Mouse (Mus musculus) urinary bladder, postnatal 25 days (tissue): Measurements from ENCODE around the gene Sh3bp4.

Experiments used
- DNase-seq: peaks from one replicate; pipeline ENCODE4 v3.0.0; 2022; ENCODE audit warnings: low spot score

Gene Sh3bp4

DNA sequence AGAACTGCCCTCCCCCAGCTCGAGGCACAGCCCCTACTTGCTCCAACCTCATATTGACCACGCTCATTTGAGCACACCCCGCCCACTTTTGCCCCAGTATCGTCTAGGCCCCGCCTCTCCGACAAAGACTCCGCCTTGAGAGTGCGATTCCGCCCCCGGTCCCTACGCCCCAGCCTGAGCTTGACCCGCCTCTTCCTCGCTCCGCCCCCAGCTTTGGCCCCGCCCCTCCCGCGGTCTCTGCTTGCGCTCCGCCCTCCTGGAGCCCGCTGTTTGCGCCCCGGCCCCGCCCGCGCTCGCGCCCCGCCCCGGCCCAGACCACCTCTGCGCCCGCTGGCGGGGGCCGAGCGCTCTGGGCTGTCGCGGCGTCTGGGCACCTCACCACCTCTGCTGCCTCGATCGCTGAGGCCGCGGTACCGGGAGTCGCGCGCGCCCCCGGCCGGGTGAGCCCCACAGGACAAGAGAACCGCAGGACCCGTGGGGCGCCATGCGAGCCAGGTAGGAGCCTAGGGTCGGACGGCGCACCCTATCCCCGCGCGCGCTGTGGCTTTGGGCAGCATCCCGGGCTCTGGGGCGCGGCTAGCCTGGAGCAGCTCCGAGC, at the start of gene Sh3bp4:
Gene Sh3bp4 (plus strand): TSS at position 313 of the 598 bp plus-strand sequence.
- DNase-seq: peak; percentile 99

DNA sequence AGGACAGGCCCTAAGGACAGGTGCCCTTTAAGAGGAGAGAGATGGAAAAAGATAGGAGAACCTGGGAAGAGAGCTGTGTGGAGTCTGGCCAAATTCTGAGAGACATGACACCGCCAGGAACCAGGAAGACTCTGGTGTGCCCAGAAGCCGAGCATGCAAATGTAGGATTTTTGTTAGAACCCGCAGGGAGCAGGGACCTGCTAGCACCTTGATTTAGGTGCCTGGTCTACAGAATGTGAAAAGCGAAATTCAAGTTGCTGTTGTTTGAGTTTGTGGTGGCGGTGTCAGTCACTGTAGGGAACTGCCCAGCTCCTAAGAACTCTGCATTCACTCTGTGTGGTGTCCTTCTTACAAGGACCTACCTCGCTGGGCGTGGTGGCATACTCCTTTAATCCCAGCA, 47.2 kb upstream of the Sh3bp4 start:
- no peak for DNase-seq

DNA sequence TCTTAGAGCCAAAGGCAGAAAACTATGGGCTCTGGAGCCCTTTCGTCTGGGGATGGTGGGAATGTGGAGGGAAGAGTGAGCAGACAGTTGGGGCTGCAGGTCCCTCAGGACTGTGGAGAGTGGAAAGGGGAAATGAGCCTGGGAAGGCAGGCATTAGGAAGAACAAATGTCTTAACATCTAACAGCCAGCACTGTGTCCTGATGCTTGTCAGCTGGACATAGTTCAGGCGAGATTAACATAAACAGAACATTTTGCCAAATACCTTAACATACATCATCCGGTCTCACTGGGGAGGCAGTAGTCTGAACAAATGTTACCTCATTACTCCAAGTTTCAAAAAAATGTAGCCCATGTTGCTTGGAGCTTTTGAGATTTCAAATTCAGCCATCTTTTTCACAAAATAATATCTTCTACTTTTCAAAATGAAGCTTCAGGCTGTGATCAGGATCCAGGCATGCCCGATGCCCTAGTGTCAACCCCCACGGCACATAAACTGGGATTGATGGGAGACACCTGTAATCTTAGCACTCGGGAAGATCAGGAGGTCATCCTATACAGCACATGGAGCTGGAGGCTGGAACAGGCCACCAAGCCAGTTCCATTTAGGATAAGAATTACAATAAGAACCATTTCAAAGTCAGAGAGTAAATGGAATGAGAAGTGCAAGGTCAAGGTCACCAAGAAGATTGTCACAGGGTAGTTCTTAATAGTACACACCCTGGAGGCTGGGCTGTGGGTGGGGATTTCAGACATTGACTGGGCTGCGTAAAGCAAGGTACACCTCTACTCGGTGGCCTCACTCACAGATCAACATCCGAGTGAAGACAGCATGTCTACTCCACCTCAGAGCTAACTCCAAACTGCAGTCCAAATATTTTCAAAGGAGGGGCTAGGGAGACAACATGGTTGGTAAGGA, 45.3 kb upstream of the Sh3bp4 start:
- DNase-seq: no peak

DNA sequence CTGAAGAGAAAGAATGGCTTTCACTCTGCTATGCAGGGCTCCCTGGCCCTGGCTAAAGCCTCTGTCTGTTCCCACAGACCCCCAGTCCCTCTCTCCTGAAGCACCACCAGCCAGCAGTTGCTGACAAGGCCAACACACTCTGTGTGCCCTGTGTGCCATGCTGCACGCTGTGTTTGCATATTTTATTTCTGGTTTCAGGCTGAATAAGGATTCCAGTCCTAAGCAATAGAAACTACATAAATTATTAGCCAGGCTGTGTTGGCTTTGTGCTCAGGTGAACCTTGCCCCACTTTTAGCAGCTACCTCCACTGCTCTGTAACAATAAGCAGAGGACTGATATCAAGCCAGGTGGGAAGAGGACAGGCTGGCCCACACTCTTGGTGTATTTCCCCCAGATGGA, 44.2 kb upstream of the Sh3bp4 start:
- no peak for DNase-seq

DNA sequence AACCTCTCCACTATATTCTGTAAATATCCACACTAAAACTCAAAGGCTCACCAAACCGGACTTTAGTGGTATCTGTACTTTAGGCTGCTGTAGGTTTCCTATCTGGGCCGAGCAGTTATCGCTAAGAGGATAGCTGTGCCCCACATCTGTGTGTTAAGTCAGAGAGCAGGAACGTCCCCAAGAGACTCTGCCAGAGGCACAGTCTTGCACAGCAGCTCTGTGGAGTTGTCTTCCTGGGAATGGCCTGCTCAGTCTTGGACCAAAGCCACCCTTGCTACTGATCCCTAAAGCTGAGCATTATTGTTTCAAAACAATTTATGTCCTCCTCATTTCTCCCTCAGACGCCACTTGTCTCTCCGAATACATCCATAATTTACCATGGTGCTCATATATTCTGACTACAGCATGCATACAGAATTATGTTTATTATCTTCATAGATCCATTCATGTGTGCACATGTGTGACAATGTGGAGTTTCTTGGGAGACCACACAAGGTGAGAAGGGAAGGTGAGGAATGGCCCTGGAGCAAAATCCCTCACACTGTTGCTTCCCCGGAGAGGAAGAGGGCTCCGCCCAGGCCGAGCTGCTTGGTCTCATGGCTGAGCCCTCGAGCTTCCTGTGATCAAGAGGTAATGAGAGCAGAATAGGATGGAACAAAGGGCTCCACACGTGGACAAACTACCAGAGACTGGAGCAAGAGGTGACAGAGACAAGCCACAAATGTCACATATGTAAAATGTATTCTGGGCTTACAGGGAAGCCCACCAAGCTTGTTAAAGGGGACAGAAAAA, 40.9 kb upstream of the Sh3bp4 start:
- no peak for DNase-seq

DNA sequence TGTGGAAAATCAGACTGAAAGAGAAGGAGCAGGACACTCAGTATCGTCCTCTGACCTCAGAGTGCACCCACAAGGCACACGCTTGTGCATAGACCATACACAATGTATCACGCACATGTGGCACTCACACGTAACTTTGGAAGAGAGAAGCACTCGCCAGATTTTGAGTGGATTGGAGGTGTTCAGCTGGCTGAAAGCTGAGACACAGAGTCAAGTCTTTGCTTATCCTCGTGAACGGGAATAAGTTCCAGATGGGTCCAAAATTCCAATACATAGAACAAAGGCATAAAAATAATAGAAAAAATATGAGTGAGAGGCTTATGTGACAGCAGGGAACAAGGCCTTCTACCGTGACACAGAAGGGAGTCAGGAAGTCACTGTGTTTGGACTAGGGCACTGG, 36.6 kb upstream of the Sh3bp4 start:
- DNase-seq: no peak

DNA sequence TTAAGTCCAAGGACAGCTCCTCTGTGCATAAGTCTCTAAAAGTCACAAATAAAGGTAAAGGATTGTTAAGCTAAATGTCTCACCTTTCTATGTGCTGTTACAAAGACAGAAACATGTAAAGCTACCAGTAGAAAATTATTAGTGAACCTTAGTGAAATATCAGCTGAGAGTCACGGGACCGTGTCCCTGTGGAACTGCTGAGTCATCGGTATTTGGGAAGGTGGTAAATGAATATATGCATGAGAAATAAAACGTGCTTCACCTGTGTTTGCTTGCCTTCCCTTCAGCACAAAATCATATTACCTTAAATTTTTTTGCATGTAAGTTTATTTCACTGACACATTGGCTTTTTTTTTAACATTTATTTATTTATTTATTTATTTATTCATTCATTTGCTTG, 36.2 kb upstream of the Sh3bp4 start:
- DNase-seq: no peak

DNA sequence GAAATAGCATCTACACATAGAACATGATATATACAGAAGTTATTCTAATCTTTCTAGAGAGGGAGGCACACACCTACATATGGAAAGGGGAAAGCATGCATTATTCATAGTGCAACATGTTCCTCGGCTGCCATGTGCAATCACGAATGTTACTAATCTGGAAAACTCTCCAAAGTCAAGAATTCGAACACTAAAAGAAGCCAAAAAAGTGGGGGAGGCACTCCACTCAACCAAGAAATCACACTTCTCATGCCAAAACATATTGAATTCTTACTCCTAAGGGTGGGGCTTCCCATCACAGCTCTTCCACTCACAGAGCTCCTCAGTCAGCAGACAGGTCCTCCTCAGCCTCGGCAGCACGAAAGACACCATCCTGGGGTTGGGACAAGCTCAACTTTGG, 35.1 kb upstream of the Sh3bp4 start:
- DNase-seq: no peak

DNA sequence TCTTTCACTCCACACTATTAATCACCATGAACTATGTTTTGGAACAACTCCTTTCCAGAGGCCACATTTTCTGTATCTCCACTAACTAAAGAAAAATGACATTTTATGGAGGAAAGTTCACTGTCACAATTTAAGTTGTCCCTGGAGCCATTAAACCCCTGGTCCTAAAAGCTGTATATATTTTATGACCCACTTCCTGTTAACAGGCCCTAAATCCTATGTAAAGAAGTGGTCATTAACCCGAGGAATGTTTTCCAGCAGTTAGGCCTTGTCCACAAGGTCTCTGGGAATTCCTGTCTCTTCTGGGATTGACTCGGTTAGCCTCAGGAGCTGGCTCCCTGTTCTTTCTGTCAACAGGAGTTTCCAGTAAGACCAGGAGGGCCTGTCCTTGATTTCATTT, 30.4 kb upstream of the Sh3bp4 start:
- no peak for DNase-seq

DNA sequence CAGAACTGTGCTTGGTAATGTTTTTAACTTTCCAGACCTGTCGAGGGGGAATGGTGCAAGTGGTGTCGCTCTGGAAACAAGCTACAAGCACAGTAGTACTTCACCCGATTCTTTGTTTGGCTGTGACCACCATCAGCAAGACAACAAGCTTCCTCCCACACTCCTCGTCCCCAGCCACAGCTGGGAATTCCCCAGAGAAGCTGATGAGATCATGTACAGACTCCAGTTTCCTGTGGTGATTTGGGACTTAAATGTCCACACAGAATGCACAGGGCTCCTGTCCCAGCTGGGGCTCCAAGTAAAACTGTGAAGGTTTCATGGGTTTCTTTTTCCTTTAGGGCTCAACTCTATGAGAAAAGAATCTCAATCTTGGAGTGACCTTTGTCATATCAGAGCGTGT, 28.9 kb upstream of the Sh3bp4 start:
- no peak for DNase-seq

DNA sequence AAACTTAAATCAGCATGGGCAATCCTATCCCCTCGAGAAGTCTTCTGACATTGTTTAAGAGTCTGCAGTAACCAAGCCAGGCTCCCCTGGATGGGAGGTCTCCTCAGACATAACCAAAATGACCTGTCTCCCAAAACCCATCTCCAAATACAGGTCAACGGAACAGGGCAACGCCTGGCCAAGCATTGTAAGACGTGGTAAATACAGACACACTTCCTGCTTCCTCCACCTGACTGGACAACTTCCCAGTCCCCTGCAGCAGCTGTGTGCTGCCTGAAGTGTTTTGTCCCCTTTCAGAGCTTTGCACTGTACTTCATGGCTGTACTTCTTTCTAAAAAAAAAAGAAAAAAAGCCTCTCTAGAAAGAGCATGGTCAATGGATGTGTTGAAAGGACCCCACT, 28.1 kb upstream of the Sh3bp4 start:
- DNase-seq: no peak

DNA sequence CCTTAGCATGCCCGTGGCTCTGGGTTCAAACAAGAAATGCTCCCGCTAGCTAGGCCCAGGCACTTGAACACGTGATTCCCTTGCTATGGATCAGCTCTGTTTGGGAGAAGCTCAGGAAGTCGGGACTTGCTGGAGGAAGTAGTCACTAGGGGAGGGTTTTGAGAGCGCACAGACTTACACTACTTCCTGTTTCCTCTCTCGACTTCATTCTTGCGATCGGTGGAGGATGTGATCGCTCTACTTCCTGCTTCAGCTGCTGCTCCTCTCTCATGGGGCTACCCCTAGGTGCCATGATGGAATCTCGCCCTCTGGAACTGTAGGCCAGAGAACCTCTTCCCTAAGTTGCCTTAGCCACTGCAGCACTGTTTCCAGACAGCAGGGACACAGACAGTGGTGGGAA, 27.3 kb upstream of the Sh3bp4 start:
- DNase-seq: no peak

DNA sequence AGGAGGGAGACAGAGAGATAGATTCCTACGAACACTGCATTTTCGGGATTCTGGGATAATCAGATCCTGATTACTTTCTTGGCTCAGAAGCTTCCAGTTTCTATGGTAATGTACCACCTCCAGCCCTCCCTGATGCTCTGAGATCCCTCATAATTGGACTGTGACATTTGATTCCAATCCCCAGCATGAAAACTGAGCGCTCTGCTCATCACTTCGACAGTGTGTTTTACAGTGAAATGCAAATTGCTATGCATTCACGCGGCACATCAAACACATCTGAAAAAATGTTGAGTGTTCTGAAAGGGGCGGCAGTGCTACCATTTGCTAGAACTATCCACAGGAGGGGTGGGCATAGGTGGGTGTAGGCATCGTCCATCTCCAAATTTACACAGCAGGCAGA, 24.8 kb upstream of the Sh3bp4 start:
- no peak for DNase-seq

DNA sequence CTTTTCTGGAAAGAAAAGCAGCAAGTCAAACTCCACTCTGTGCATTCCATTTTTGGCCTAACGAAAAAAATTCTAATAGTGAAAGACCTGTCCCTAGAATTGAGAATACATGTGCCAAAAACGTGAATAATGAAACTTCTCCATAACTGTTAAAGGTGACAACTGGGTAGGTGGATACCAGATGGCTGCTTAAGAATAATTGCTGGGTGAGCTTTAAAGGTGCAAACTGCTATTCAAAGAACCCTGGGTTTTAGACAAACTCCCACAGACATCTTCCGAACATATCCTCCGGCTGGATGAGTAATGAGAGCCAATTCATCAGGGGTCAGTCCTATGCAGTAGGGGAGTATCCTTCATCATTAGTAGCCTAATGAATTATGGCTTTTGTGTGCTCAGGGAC, 20.7 kb upstream of the Sh3bp4 start:
- DNase-seq: no peak

DNA sequence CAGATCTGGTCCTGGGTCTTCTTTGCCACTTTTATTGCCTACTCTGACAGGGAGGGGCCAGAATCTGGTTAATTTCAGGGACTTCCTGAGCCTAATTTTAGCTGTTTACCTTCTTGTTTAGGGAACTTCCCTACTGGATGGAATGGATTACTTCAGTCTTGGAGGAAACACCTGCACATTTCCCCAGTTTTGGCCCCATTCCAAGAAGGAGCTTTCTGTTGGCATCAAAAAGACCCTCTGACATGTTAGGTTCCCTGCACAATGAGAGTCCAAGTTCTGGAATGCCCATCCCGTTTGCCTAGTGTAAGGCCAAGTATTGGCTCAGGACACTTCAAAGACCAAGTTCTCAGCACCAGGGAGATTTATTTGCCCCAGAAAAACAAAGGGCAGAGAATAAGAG, 14.0 kb upstream of the Sh3bp4 start:
- DNase-seq: no peak

DNA sequence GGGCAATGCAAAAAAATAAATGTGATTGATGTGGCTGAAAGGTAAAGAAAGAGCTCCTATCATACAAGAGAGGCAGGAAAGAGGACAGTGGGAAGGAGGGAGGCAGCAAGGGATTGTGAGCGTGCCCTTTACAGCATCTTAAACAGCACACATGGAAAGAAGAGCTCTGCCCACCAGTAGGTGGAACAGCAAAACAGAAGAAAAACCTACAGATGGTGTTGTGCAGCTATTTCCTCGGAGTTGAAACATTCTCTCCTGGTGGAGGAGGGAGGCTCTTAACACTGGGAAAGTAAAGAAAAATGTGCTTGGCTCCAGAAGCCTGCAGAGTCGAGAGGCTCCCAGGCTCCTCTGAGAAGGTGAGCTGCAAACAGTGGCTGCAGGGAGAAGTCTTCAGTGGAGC, 12.8 kb upstream of the Sh3bp4 start:
- DNase-seq: no peak

DNA sequence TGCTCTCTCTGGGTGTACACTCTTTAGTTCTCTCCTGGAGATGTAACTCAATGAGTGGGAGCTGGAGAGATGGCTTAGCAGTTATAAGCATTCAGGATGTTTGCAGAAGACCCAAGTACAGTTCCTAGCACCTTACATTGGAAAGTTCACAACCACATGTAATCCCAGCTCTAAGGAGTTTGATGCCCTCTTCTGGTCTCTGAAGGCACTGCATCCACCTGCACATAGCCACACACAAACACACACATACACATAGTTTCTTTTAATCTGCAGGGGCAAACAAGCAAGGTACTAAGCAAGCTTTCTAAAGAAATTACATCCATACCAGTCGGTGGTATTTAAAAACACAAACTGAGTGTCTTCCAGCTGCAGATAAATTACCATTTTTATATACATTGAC, 12.2 kb upstream of the Sh3bp4 start:
- DNase-seq: no peak

DNA sequence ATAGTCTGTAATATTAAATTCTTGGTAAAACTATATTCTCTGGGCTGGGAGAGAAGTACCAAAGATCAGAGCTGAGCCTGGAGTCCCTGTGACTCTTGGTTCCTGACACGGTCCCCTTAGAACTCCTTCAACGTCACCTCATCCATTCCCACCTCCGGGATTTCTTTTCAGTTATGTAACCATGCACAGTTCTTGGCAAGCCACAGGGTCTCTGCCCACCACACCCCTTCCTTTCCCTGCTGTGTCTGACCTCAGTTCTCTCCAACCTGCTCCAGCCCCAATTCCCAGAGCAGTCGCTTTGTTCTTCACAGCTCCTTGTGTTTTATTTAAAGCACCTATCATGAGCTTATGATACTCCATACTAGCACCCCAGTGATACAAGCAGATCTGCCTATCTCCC, 7.2 kb upstream of the Sh3bp4 start:
- DNase-seq: no peak

DNA sequence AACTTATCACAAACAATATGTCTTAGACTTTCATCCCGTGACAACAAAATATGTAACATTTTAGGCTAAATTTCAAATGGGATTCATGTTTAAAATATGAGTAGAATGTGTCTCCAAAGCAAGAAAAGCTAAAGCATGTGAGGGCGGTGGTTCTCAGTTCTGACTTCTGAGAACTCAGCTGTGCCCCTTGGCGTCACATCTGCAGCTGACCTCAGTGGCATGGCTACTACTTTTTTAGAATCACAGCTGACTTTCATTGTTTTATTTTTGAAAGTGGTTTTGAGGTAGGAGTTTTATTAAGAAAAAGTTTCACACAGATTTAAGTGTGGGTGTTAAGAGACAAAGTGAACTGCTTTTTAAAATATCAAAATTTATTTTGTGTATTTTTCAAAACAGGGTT, 6.4 kb upstream of the Sh3bp4 start:
- no peak for DNase-seq

DNA sequence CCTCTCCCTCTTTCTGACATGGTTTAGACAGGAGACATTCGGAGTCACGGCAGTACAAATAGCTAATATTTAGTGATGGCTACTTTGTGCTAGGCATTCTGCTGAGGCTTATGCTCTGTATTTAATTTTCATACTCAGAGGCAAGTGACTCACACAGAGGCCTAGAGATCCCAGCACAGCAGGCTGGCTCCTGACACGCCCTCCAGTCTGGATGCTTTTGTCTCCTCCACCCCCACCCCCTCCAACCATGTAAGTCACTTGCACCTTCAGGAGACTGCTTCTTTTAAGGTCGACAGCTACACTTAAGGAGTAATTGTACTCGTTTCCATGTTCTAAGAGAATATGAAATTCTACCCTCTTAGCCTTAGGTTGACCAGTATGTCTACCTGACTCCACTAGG, 1.4 kb upstream of the Sh3bp4 start:
- DNase-seq: no peak

DNA sequence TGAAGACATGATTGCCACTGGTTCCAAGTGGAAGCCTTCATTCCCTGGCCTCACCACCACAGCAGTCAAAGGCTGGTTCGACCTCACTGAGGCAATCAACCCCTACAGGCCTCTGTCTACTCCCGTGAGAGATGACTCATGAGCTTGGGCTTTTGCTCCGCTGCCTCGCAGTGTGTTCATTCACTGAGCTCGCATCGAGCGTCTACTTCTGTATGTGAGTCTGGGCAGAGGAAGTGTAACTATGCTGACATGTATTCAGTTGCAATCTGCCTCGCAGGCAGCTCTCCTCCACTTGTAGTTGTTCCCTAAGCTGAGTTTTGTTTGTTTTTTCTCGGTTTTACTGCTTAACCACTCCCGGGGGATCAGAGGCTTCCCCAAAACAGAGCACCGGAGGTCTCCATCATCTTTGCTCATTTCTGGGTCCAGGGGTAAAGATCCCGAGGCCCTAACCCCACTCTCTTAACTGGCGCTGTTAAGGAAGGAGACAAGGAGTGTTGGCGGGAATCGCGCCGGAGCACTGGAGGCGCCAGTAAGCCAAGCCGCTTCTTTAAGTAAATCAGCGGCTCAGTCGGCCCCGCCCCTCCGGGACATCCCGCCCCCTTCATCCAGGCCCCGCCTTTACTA, 624 bp upstream of the Sh3bp4 start:
- DNase-seq: peak; percentile 42

DNA sequence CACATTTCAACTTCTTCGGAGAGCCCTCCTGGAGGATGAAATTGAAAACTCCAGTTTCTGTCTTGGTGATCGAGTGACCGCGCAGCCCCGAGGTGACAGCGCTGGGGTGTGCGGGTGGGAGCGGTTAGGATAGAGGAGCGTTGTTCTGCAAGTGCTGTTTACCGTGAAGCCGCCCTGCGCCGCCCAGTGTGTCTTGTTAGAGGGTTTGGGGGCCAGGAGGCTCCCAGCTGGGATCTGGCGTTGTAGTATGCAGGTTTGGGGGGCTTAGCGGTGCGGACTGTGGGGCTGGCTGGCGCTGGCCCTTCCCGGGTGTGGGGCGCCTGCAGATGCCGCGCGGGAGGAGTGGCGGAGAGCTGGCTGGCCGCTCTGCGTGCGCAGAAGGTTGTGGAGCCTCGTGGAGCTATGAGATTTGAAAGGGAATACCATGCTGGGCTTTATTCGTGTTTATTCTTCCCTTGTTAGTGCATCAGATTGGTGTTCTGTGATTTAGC, 701 bp downstream of the Sh3bp4 start:
- peak; percentile 44 for DNase-seq
